Mouse (Mus musculus) heart, postnatal 14 days (tissue): ENCODE measurements around the gene Ide. TPM values are rescaled to one million over a fixed set of nuclear protein-coding genes. Genes with fewer than 3 reads are reported as not detected.
"Not testable (repeated sequence)": the region's sequence is repeated elsewhere in the genome, so short reads cannot be mapped to it uniquely, and the experiment has no call there.

ENCODE experiments used
- DNase-seq, 2 experiments: peaks; one replicate each; pipeline ENCODE4 v3.0.0; 2021 to 2022
- intact Hi-C: fragments of 180-260 bp; cut with DNase I; formaldehyde crosslinking; loops from one replicate; pipeline ENCODE4 v1.15.1; 2025
- total RNA-seq, 2 experiments: library from RNA; stranded (reverse); gene quantifications; 2 replicates each; pipeline ENCODE4 v1.2.3; 2021

The Ide gene
- total RNA-seq, 2 experiments from 2014 or later, result 82.9 to 86.3 TPM

DNA sequence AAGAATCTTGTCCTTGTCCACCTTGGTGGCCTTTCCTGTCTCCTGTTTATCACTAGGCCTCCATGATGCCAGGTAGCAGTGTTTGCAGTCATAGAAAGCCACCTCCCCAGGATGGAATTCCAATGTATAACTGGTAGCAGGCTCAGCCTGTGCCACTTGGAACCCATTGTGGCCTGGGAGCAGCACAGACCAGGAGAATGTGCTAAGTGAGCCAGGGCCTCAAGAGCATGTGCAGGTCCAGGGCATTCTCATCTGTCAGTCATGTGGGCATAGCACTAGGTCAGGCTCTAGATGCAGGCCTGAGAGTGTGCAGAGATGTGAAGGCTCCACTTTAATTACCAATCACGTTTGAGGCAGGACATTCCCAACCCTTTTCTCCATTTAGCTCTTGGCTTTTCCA is 58.5 kb downstream of the Ide start:
- DNase-seq, result no peak
- intact Hi-C loops, result no loop called here

DNA sequence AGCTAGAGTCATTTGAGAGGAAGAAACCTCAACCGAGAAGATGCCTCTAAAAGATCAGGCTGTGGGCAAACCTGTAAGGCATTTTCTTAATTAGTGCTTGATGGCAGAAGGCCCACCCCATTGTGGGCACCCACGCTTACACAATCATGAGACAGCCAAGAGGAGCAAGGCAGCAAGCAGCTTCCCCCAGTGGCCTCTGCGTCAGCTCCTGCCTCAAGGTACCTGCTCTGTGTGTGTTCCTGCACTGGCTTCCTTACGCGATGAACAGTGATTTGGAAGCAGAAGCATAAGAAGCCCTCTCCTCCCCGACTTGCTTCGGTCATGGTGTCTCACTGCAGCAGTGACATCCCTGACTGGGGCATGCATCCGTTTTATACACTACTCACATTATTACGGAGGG is 62.1 kb downstream of the Ide start:
- intact Hi-C loops, result no loop called here

DNA sequence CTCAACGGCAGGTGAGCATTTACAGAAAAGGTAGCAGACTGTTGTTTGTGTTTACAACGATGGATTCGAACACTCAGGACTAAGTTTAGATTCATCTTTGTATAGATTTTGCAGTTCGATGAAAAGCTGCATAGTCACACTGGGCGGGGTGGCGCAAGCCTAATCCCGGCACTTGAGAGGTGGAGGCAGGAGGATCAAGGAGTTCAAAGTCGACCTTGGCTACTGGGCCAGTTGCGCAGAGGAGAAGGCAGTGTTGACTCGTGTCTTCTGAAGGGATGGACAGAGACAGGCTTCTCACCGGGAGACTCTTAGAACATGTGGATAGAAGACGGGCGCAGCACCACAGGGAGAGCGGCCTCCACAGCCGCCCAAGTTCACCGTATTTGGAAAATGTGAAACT is 68.5 kb downstream of the Ide start:
- intact Hi-C loops, result no loop called here
- no peak for DNase-seq

More for the DNA sequence above, 62.1 kb downstream of the Ide start:
- DNase-seq, result no peak

DNA sequence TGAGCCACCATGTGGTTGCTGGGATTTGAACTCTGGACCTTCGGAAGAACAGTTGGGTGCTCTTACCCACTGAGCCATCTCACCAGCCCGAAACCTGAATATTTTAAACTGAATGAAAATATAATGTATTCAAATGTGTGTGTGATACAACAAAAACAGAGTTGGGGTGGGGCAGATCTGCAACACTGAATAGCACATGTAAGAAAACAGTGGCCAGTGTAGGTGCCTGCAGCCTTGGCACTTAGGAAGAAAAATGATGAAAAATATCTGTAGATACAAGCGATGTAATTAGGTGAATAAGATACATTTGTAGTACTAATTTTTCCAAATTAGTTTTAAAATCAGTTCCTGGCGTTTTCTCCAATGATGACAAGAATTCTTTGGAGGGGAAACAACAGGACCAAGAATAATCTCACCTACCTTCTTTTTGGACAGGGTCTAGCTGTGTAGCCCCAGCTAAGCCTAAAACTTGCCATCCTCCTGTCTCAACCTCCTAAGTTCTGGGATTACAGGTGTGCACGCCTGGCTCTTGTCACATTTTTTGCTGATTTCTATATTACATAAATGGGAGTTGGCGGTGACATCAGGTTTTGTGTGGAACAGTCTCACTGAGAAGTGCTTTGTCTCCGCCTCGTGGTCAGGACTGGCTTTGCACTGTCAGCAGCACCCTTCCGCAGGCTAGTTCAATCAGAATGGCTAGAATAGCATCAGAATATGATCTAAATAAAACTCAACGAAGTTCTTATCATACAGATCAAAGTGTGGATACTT is 72.1 kb downstream of the Ide start:
- DNase-seq, result peak; percentile 92 to 96
- intact Hi-C loops, result loop anchor here (1.0 kb wide), 1 partner anchor 215 kb away; no protein-coding TSS in a partner anchor

DNA sequence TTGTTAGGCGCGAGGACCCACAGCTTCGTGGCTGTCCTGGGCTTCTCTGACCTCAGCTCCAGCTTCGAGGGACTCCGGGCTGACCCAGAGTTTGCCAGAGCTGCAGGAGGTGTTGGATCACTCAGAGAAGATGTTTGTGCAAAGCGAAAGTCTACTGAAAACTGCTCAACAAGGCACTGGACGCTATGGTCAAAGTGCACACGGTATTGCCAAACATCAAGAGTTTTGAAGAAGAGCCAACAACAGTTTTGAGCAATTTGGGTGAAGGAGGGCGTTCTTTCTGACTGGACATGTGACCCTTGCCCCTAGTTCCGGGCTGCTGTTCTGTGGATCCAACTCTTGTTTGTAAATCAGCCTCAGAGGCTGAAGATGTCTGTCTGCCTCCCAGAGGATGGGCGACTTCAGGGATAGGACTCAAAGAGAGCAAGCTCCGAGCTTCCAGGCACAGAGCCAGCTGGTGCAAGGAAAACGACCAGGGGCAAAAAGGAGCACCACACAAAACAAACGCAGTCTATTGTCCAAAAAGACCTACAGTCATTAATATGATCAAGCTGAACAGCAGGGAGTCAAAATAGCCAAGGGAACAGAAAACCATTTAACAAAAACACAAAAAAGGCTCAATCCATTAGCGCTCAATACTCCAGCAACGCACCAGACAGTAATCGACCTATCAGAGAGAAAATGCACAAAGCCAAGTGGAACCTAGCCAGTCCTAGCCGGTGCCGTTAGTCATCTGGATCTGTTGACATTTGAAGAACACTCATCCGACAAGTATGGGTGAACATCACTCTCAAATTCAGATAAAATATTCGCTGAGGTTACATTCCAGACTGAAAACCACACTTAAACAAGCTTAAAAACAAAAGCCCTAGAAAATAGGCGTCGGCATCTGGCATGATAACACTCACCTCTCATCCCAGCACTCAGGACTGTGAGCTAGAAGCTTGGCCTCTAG is 73.4 kb downstream of the Ide start:
- peak; percentile 43 to 61 for DNase-seq
- intact Hi-C loops, result no loop called here

DNA sequence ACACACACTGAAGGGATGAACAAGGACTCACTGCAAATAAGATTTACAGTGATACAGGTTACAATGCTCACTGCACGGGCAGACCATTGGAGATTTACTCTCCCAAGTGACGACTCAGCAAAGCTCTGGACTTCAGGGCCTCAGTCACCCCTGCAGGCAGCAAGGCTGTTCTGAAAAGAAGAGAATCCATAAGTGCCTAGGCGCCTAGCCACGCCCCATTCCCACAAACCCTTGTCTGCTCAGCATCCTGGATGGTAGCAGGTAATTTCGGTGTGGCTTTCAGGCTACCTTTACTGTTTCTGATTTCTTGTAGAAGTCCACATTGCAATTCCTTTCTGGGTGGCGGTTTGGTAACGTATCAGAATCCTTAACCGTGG is 74.1 kb downstream of the Ide start:
- intact Hi-C loops, result no loop called here

DNA sequence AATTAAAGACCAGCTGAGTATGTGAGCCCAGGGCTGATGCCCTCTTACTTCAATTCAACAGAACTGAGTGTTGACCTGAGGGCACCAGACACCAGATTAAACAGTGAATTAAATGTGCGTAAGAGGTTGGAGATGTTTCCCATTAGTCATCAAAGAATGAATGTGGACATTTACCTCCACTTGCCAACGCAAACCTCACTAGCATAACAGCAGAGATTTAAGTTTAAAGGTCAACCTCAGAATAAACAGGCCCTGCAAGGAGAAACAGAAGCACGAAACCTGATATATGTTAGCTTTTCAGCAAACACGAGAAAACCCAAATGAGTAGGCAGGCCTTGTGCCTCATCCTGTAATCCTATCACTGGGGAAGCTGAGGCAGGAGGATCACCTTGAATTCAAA is 75.3 kb downstream of the Ide start:
- DNase-seq, result no peak
- intact Hi-C loops, result no loop called here

More for the DNA sequence above, 74.1 kb downstream of the Ide start:
- no peak for DNase-seq

DNA sequence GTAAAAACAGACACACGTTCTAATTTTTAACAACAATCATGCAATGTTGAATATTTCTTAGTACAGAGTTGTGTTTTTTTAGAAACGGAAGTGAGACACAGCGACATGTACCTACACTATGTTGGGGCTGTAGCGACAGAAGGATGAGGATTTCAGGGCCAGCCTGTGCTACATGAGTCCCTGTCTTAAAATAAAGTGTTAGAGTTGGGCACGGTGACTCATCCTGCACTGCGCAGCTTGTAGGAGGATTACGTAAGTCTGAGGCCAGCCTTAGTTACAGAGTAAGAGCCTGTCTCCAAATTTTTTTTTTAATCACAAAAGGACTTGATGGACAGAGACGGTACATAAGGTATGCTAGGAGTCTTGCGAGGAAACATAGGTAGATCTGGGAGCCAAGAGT is 82.3 kb downstream of the Ide start:
- intact Hi-C loops, result no loop called here
- DNase-seq, result no peak

DNA sequence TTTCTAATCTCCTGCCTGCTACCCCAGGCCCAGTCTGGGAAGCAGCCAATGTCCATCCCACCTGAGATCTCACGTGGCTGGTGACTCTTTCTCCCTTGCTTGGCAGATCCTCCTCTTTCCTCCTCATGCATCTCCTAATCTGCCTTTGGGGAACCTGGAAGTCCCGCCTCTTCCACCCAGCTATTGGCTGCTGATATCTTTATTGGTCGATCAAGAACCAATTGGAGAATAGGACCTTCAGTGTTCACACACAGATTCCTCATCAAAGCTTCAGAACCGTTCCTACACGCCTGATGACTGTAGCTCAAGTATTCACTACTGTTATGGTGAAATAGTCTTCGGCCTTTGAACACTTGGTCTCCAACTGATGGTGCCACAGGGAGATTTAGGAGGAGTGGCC is 85.5 kb downstream of the Ide start:
- intact Hi-C loops, result no loop called here
- DNase-seq, result no peak

DNA sequence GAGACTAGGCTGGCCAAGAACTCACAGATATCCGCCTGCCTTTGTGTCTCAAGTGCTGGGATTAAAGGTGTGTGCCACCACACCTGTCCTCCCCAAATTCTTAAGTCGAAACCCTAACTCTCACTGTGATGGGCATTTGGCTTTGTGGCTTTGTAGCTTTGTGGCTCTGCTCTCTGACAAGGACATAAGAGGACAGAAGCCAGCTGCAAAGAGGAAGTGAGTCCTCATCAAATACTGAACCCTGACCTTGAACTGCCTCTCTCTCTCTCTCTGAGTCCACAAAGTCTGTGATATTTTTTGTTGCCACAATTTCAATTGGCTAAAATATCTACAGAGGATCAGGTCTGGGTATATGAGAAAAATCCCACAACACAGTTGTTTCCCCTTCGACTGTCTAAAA is 89.5 kb downstream of the Ide start:
- no peak for DNase-seq
- intact Hi-C loops, result no loop called here

DNA sequence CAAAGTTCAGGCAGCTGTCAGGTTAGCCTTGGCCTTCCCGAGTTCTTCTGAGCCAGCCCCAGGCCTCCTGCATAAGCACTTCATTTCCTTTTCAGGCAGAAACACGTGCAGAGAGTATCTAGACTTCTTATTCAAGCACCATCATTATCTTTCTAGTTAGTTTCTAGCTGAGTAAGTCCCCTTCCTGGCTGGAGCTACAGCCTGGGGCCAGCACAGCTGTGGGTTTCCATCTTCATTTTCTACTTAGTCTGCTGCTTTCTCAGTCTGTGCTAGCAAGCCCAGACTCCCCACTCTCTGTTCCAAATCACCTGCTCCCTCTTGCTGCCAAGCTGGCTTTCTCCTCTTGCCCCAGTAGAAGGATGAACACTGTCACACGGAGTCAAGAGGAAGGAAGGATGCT is 90.8 kb downstream of the Ide start:
- intact Hi-C loops, result no loop called here

DNA sequence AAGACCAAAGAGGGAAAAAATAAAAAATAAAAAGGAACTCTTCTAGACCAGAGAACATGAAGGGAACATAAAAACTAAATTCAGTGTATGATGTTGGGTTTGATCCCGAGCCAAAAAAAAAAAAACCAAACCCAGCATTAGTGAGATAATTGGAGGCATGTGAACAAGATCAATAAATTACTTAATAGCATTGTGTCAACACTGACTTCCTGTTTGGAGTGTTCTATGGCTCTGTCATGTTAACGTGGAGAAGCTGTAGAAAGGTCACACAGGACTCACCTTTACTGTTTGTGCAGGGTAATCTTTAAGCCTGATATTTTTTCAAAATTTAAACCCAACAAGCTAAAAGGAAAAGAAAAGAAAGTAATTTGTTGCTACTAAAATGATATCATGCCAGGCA is 94.9 kb downstream of the Ide start:
- intact Hi-C loops, result no loop called here
- no peak for DNase-seq

More for the DNA sequence above, 90.8 kb downstream of the Ide start:
- no peak for DNase-seq

DNA sequence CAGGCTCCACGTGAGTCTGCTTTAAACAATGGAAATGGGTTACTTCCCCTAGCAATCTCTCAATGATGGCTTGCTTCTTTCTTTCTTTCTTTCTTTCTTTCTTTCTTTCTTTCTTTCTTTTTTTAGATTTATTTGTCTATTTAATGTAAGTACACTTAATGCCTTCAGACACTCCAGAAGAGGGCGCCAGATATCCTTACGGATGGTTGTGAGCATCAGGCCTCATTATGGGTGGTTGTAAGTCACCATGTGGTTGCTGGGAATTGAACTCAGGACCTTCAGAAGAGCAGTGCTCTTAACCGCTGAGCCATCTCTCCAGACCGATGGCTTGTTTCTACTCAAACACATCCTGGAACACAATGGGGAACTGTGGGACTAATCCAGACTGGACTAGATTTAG is 96.5 kb downstream of the Ide start:
- intact Hi-C loops, result no loop called here
- peak in 1 of 2 experiments; percentile 12 for DNase-seq

DNA sequence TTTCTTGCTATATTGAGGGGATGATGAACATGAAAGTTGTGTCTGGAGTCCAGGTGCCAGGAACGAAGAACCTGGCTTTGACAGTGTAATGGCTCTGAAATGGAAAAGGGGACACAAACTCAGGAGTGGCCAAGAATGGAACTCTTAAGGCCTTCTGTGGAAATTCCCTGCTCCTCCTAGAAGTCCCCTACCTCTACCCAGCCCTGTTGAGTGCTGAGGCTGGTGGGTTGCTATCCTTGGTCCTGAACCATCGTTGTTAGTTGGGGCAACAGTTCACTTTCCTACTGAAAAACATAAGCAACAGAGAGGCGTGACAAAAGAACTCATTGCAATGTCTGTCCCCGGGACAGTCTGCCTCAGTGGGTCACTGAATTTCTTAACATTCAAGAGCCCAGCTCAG is 98.6 kb downstream of the Ide start:
- DNase-seq, result peak; percentile 41 to 56

DNA sequence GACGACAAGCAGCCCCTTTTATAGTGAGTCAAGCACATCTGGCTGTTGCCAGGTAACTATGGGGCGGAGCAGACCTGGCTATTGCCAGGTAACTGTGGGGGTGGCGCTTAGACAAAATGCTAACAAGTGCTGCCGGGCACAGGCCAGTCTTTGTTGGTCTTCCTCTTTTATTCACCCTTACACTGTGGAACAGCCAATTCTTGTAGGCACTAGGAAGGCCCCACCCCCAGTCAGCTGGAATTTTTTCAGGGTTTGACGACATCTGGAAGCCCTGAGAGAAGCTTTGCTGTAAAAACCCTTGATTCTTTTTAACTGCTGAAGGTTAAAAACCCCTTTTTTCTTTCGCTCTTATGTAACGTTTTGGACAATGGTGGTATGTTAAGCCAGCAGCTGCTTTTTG is 99.0 kb downstream of the Ide start:
- peak in 1 of 2 experiments; percentile 27 for DNase-seq
- intact Hi-C loops, result no loop called here

More for the DNA sequence above, 98.6 kb downstream of the Ide start:
- intact Hi-C loops, result no loop called here

DNA sequence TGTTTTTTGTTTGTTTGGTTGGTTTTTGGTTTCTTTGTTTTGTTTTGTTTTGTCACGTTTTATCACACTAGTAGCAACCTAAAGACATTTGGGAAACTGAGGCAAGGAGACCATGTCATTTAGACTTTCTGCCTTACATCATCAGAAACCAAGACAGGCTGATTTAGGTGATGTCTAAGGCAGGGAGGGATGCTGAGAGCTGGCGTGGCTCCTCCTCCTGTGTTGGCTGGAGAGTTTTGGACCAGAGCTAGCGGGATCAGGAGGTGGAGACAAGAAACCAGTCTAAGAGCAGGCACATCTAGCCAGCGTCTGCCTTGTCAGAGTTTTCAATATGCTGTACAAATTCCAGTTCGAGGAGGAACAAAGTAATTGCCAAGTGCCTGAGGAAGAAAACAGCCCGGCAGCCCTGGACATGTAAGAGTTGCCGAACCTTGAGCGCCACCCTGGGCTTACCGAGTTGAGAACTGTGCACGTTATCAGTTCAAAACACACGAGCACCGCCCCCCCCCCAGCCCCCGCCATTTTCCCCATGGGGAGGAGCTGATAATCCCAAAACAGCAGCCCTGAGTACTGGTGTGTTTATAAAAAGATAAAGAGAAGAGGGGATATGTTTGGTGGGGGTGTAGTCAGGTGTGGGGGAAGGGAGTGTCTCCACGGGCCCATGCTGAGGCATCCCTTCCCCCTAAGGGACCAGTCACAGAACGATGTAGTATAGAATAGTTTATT is 99.8 kb downstream of the Ide start:
- DNase-seq, result no peak
- intact Hi-C loops, result no loop called here

DNA sequence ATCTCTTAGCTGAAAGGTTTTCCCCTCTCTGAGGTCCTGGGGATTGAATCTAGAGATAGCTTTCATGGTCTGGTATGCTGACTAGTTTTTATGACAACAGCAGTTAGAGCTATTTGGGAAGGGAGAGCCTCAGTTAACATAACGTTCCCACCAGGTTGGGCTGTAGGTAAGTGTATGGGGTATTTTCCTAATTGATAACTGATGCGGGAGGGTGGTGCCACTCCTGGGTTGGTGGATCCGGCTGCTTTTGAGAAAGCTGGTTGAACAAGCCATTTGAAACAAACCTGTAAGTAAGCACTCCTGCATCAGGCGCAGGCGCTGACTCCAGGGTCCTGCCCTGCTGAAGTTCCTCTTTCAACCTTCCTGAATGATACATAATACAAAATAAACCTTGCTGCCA is 100.3 kb downstream of the Ide start:
- DNase-seq, result no peak
- intact Hi-C loops, result no loop called here

DNA sequence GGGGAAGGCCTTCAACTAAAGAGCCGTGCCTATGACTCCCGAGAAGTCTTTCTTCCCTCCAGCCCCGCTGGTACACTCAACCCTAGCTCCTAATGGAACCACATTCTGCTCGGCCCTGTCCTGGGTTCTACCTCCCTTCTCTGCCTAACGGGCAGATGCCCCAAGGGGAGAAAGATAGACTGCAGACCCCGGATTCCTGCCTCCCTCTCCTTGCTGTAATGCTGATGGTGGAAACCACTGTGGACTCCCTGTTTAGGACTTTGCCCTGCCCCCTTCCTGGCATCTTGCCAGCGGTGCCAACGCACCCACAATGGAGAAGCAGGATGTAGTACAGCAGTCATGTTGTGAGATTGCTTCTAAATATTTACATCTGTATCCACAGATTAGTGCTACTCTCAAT is 101.8 kb downstream of the Ide start:
- no peak for DNase-seq
- intact Hi-C loops, result no loop called here

DNA sequence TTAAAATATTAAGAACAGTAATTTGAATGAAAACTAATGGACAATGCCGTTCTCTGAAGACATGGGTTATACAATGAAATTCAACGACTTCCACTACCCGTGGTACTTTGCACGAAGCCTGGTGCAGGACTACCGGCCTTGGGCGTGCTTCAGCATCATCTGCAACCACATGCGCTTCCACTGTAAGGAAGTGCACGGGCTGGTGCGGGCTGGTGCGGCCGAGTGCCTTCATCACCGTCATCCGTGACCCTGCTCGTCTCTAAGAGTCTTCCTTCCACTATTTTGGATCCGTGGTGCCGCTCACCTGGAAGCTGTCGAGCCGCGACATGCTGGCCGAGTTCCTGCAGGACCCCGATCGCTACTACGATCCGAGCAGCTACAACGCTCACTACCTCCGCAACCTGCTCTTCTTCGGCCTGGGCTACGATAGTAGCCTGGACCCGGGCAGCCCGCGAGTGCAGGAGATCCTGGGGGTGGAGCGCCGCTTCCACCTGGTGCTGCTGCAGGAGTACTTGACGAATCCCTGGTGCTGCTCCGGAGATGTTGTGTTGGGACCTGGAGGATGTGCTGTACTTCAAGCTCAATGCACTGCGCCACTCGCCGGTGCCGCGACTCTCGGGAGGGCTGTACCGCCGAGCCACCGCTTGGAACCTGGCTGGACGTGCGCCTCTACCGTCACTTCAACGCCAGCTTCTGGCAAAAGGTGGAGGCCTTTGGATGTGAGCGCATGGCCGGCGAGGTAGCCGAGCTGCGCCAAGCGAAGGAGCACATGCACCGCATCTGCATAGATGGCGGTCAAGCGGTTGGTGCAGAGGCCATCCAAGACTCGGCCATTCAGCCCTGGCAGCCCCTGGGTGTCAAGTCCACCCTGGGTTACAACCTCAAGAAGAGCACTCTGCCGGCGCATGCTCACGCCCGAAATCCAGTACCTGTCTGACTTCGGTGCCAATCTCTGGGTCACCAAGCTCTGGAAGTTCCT is 103.8 kb downstream of the Ide start:
- intact Hi-C loops, result no loop called here
- no peak for DNase-seq

DNA sequence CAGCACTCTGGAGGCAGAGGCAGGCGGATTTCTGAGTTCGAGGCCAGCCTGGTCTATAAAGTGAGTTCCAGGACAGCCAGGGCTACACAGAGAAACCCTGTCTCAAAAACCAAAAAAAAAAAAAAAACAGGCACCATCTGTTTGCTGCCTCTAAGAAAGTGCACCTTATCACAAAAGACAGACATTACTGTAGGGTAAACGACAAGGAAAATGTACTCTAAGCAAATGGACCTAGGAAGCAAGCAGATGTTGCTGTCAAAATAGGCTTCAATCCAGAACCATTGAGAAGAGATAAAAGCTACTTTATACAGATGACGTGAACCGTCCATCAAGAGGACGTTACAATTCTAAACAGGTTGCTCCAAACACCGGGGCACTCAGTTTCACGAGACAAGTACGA is 105.1 kb downstream of the Ide start:
- intact Hi-C loops, DNase-seq: not testable (repeated sequence)
